Mouse (Mus musculus) embryonic fibroblast, embryonic 13.5 days (primary cell): ENCODE data around the gene Nmnat1. TPM values are rescaled to one million over a fixed set of nuclear protein-coding genes. Genes with fewer than 3 reads are reported as not detected.

Experiments
- H3K27ac ChIP-seq: 2 replicates; pipeline ENCODE4 v1.5.1; 2012; ENCODE audit warnings: low read length, control low read depth, inconsistent platforms; ENCODE audit not compliant: insufficient read depth
- H3K4me1 ChIP-seq: 2 replicates; pipeline ENCODE4 v1.6.1; 2011; ENCODE audit warnings: low read length; ENCODE audit not compliant: control insufficient read depth, insufficient read depth
- H3K4me3 ChIP-seq: 2 replicates; pipeline ENCODE4 v1.5.1; 2011; ENCODE audit warnings: mild to moderate bottlenecking, control low read depth, low read length; ENCODE audit not compliant: insufficient read depth
- CTCF ChIP-seq: IDR thresholded peaks from 2 replicates; pipeline ENCODE4 v1.5.1; 2011; ENCODE audit warnings: mild to moderate bottlenecking, control low read depth, low read length, moderate library complexity, borderline replicate concordance; ENCODE audit not compliant: insufficient read depth
- POLR2A ChIP-seq: IDR thresholded peaks from 2 replicates; pipeline ENCODE4 v1.6.1; 2011; ENCODE audit warnings: low read depth, mild to moderate bottlenecking, control low read depth, low read length, moderate library complexity
- polyA plus RNA-seq: library from polyadenylated mRNA; stranded (reverse); fragments of >200 nt; gene quantifications from 2 replicates; pipeline ENCODE4 v1.2.4, GENCODE M21; 2011; ENCODE audit warnings: low read depth; ENCODE audit not compliant: missing spikeins, insufficient read length

Nmnat1 gene
- polyA plus RNA-seq, 1 experiment: 5.1 TPM

DNA sequence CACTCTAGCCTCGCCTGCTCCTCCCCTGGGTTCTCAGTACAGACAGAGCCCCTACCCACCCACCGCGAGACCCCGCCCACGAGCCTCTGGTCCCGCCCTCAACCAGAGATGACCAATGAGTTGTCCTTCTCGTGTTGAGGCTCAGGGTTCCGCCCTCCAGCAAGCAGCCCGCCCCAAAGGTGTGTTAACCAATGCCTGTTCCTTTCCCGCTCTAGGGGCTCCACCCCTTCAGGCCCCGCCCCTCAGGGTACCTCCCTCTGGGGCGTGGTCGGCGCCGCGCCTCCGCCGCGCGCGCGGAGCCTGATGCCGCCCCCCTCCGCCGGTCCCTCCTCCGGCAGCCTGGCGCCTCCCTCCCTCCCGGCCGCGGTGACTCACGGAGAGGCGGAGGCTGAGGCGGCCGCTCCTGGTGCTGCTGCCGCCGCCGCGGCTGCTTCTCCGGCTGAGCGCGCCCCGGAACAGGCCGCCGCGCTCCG lies 32.9 kb upstream of the Nmnat1 start, which contains the start of gene Ctnnbip1:
Gene Ctnnbip1, plus strand, starts transcription at position 369 of the 473 bp plus-strand sequence.
- TF ChIP-seq CTCF: no peak
- TF ChIP-seq POLR2A: peak; percentile 52; the same call in 1 of the 2 replicates
- Histone ChIP-seq H3K4me1 (no peaks in the 10 kb centered on the region), H3K27ac (no peak within 1 kb of the TSS), H3K4me3 (peak within 1 kb of the TSS; percentile 58)

- Histone ChIP-seq H3K4me1 (no peaks in the 10 kb centered on the region), H3K27ac (no peak overlapping the region), H3K4me3 (no peak overlapping the region)
- TF ChIP-seq CTCF (no peak), POLR2A (no peak)
These were observed 30.7 kb upstream of the Nmnat1 start for GRCm38 (mm10) chr4:149515706-149516105.

DNA sequence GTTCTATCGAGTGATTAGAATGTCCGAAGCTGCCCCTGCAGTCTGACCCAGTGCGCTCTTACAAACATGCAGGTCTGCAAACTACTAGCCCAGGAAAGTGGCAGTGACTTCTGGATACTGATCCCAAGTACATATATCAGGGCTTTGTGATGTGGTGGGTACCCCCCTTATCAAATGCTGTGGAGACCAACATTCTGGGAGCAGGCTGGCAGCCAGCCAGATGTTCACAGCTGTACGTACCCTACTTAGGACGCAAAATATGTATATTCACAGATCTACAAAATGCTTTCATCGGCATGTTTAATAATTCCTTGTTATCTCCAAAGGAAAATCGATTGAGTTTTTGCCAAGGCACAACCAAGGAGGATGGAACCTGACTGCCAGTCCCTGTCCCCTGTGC lies 27.1 kb upstream of the Nmnat1 start:
- Histone ChIP-seq H3K4me3 (no peak overlapping the region), H3K27ac (no peak overlapping the region), H3K4me1 (0 out of 2 replicates have a peak, but pooled peaks cover under 1% of the 10 kb centered on the region)
- TF ChIP-seq CTCF (no peak), POLR2A (no peak)

DNA sequence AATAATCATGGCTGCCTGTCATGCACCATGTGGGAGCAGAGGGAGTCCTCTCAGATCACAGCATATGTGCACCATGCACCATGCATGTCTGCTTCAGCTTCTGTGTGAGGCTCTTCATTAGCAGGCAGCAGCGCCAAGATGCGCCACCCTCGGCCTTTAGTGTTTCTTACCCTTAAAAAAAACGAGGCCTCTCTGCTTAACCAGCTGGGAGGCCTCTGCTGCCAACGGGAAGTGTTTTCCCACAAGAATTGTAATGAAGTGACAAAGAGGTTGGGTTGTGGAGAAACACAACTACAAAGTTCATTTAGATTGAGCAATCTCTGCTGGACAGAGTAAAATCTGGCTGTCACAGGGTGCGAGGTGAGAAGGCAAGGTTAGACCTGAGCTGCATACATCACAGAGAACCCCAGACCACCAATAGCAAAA lies 26.2 kb upstream of the Nmnat1 start:
- H3K4me1 ChIP-seq: 0 out of 2 replicates have a peak, but pooled peaks cover 3% of the 10 kb centered on the region
- H3K27ac ChIP-seq: no peak overlapping the region
- TF ChIP-seq CTCF (no peak), POLR2A (no peak)
- H3K4me3 ChIP-seq: no peak overlapping the region

DNA sequence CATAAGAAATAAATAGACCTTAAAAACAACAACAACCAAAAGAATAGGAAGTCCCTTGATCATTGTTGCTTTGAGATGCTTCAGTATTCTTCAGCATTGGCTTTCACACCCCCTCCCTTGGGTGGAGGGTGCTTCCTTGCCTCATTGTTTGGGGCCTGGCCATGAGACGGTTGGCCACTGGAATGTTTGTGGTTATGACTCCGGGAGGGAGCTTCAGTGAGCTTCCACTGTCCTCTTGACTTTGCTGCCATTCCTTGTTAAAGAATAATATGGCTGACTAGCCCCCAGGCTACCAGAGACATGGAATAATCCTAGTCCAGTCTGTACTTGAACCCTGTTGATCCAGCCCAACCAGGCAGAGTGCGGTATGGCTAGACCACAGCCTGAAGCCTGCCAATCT lies 21.9 kb upstream of the Nmnat1 start:
- H3K4me3 ChIP-seq: no peak overlapping the region

GRCm38 (mm10) chr4:149505261-149505967 lies 20.4 kb upstream of the Nmnat1 start:
- no peak overlapping the region for H3K4me3 ChIP-seq
- H3K27ac ChIP-seq: no peak overlapping the region
- TF ChIP-seq POLR2A (no peak), CTCF (no peak)
- 0 out of 2 replicates have a peak, but pooled peaks cover 3% of the 10 kb centered on the region for H3K4me1 ChIP-seq

More for the DNA sequence above, 21.9 kb upstream of the Nmnat1 start:
- no peak for TF ChIP-seq POLR2A
- TF ChIP-seq CTCF: no peak
- Histone ChIP-seq H3K4me1 (0 out of 2 replicates have a peak, but pooled peaks cover 3% of the 10 kb centered on the region), H3K27ac (no peak overlapping the region)

DNA sequence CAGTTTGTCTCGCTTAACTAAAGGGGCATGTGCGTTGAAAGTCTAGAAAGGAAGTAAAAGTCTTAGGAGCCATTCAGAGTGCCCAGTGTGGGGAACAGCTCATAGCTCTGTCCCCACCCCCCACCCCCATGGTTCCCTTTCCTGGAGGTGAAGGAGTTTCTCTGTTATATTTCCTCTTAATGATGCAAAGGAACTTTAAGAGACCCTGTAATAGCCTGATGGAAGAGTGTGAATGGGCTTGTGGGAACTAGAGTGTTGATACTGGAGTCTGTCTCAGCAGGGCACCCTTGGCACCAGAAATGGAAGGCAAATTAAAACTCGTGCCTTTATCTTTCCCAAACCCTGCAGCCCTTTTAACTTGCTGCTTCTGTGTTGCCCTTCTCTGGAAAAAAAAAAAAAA lies 19.9 kb upstream of the Nmnat1 start:
- H3K4me1 ChIP-seq: 0 out of 2 replicates have a peak, but pooled peaks cover 3% of the 10 kb centered on the region
- no peak overlapping the region for H3K27ac ChIP-seq
- H3K4me3 ChIP-seq: no peak overlapping the region
- no peak for TF ChIP-seq CTCF
- TF ChIP-seq POLR2A: no peak

DNA sequence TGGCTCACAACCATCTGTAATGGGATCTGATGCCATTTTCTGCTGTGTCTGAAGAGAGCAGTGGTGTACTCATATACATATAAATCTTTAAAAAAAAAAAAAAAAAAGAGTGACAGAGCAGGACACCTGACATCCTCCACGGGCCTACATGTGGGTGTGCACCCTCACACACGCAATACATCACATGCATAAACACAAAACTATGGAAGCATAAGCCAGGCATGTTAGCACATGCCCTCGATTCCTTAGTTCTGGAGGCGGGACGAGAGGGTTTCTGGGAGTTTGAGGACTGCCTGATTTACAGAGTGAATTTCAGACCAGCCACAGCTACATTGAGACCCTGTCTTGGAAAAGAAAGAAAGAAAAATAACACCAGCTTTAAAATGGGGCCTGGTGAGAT lies 19.4 kb upstream of the Nmnat1 start:
- Histone ChIP-seq H3K4me1 (0 out of 2 replicates have a peak, but pooled peaks cover 3% of the 10 kb centered on the region), H3K4me3 (no peak overlapping the region), H3K27ac (no peak overlapping the region)
- TF ChIP-seq CTCF (no peak), POLR2A (0 out of 2 replicates have a peak, but pooled peaks have one; percentile 16)

DNA sequence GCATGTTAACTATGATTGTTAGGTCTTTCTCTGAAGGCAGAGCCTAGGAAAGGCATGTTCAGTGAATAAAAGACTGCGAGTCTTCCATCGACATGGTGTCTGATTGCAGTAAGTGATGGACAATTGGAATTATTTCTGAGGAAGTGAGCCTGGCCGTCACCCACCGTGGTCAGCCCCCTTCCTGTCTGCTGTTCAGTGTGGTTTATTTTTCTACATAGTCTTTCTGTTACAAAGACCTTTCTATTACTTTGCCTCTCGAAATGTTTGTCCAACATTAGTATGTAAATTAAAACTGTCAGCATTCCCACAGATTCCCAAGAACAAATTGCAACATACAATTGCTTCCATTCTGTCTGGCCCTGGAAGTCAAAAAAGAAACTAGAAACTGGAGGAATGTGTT lies 14.8 kb upstream of the Nmnat1 start:
- Histone ChIP-seq H3K4me1 (no peaks in the 10 kb centered on the region), H3K4me3 (no peak overlapping the region), H3K27ac (no peak overlapping the region)
- TF ChIP-seq CTCF (no peak), POLR2A (no peak)

DNA sequence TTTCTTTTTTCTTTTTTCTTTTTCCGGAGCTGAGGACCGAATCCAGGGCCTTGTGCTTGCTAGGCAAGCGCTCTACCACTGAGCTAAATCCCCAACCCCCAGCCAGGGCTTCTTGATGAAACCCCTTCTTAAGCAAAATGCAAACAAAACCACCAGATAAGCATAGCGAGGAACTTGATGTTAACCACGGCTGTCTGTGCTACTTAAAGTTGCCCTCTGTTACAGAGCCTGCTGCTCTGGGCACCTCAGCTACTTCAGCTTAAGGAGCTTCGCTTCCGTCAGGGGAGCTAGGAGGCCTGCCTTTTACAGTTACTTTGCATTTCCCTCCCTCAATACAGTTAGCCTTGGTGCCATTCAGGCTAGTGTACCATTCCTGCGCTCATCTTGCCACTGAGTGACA lies 13.9 kb upstream of the Nmnat1 start:
- Histone ChIP-seq H3K4me1 (no peaks in the 10 kb centered on the region), H3K4me3 (no peak overlapping the region), H3K27ac (no peak overlapping the region)
- TF ChIP-seq POLR2A (no peak), CTCF (no peak)

DNA sequence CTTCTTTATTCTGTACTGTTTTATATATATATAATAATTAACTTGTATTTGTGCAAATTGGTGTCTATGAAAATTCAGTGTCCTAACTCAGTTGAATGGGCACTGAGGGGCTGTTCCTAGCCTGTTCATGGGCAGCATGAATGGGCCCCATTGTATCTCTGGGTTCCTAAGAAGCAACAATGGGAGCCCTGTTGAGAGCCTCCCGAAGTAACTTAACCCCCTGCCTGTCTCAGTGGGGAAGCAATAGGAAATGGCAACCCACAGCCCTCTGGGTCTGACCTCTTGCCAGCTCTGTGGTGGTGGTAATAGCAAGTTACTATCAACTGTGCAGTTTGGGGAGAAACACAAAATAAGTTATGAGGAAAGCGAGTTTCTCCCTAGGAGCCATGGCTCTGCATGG lies 11.6 kb upstream of the Nmnat1 start:
- TF ChIP-seq CTCF (no peak), POLR2A (no peak)
- no peaks in the 10 kb centered on the region for H3K4me1 ChIP-seq
- no peak overlapping the region for H3K27ac ChIP-seq
- no peak overlapping the region for H3K4me3 ChIP-seq
